Mouse (Mus musculus) telencephalon, adult 2 months (tissue): ENCODE data around the gene Slc25a33.

Experiments used
- DNase-seq: peaks from one replicate; pipeline ENCODE4 v3.0.0-alpha.2; 2011; ENCODE audit warnings: low read depth, low spot score

Slc25a33 gene

GRCm38 (mm10) chr4:149696189-149696971 is 77.7 kb downstream of the Slc25a33 start:
- no peak for DNase-seq
